Mouse (Mus musculus) erythroblast, adult 5-6 weeks (primary cell): ENCODE data around the gene Fbxw22. TPM values are rescaled to one million over a fixed set of nuclear protein-coding genes. Genes with fewer than 3 reads are reported as not detected.
"Not testable (repeated sequence)": the region's sequence is repeated elsewhere in the genome, so short reads cannot be mapped to it uniquely, and the experiment has no call there.

Source experiments
- ATAC-seq: replicated peaks from 2 replicates; pipeline ENCODE4 v1.8.0; 2016; ENCODE audit warnings: moderate number of reproducible peaks, mild to moderate bottlenecking, moderate TSS enrichment, inconsistent platforms; ENCODE audit not compliant: poor library complexity, low FRiP score, severe bottlenecking
- total RNA-seq, 2 experiments: library from RNA; stranded (forward) in 1 of 2; stranded (reverse) in 1 of 2; fragments of 150-400 nt in 1 of 2; fragments of 200-764, 138-1000 nt in 1 of 2; gene quantifications; 2 replicates each; pipeline versions ENCODE4 v1.2.3 to v1.2.4; 2015 to 2017; ENCODE audit warnings: low replicate concordance in 2 of 2

The Fbxw22 gene
- total RNA-seq (2015; ENCODE audit: low replicate concordance): not detected in 2 replicates
- not detected in 2 replicates for total RNA-seq (2017; ENCODE audit: low replicate concordance)

- not testable (repeated sequence) for ATAC-seq
These were observed at the start of gene Fbxw22 for GRCm38 (mm10) chr9:109404196-109404595. Gene Fbxw22 (minus strand): TSS chr9:109404296.

- no peak for ATAC-seq
These were observed 44.9 kb upstream of the Fbxw22 start, which contains the start of gene Fbxw16 for GRCm38 (mm10) chr9:109449040-109449439. Gene Fbxw16 (minus strand): TSS chr9:109449140.

- no peak for ATAC-seq
These were observed 28.9 kb upstream of the Fbxw22 start for GRCm38 (mm10) chr9:109432956-109433355.

DNA sequence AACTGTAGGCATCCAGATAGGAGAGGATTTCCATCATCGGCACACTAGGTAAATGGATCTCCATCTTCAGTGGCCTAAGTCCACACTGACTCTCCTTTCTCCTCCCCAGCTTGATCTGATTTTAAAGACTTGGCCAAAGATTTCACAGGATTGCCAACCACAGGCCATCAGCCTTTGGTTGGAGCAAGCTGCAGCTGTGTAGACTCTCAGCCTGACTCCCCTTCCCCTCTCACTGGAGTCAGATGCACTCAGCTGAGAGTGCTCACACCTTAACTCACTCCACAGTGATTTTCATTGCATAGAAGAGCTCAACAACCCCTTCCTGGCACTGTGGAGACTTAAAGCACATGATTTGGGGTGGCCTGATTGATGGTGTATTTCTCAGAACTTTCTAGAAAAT is 64.5 kb downstream of the Fbxw22 start, which contains the start of gene Fbxw28:
Gene Fbxw28 (minus strand): TSS at position 101 of the 400 bp plus-strand sequence.
- not testable (repeated sequence) for ATAC-seq

Other genes starting within 250 kb of the Fbxw22 start
- gene Fbxw21, start 242.3 kb downstream of the Fbxw22 start, total RNA-seq (2015; ENCODE audit: low replicate concordance): not detected in 2 replicates
- 0.28 TPM in 1 of 2 replicates, not detected in the other for gene Fbxw21, start 242.3 kb downstream of the Fbxw22 start, total RNA-seq (2017; ENCODE audit: low replicate concordance)
- gene Fbxw13, start 208.3 kb downstream of the Fbxw22 start, total RNA-seq (2015; ENCODE audit: low replicate concordance): not detected in 2 replicates
- not detected in 2 replicates for gene Fbxw13, start 208.3 kb downstream of the Fbxw22 start, total RNA-seq (2017; ENCODE audit: low replicate concordance)
- gene Fbxw20, start 169.5 kb downstream of the Fbxw22 start, total RNA-seq (2015; ENCODE audit: low replicate concordance): not detected in 2 replicates
- not detected in 2 replicates for gene Fbxw20, start 169.5 kb downstream of the Fbxw22 start, total RNA-seq (2017; ENCODE audit: low replicate concordance)
- gene Fbxw14, start 116.6 kb downstream of the Fbxw22 start, total RNA-seq (2015; ENCODE audit: low replicate concordance): not detected in 2 replicates
- gene Fbxw14, start 116.6 kb downstream of the Fbxw22 start, total RNA-seq (2017; ENCODE audit: low replicate concordance): not detected in 2 replicates
- not detected in 2 replicates for gene Fbxw28, start 64.6 kb downstream of the Fbxw22 start, total RNA-seq (2015; ENCODE audit: low replicate concordance)
- gene Fbxw28, start 64.6 kb downstream of the Fbxw22 start, total RNA-seq (2017; ENCODE audit: low replicate concordance): not detected in 2 replicates
- not detected in 2 replicates for gene Fbxw16, start 44.8 kb upstream of the Fbxw22 start, total RNA-seq (2015; ENCODE audit: low replicate concordance)
- not detected in 2 replicates for gene Fbxw16, start 44.8 kb upstream of the Fbxw22 start, total RNA-seq (2017; ENCODE audit: low replicate concordance)
- not detected in 2 replicates for gene Fbxw19, start 91.6 kb upstream of the Fbxw22 start, total RNA-seq (2015; ENCODE audit: low replicate concordance)
- gene Fbxw19, start 91.6 kb upstream of the Fbxw22 start, total RNA-seq (2017; ENCODE audit: low replicate concordance): not detected in 2 replicates
- not detected in 2 replicates for gene Fbxw15, start 164.0 kb upstream of the Fbxw22 start, total RNA-seq (2015; ENCODE audit: low replicate concordance)
- gene Fbxw15, start 164.0 kb upstream of the Fbxw22 start, total RNA-seq (2017; ENCODE audit: low replicate concordance): not detected in 2 replicates
- gene Fbxw24, start 221.8 kb upstream of the Fbxw22 start, total RNA-seq (2015; ENCODE audit: low replicate concordance): not detected in 2 replicates
- gene Fbxw24, start 221.8 kb upstream of the Fbxw22 start, total RNA-seq (2017; ENCODE audit: low replicate concordance): not detected in 2 replicates